Mouse (Mus musculus): ENCODE measurements around the gene Ddb1. TPM values are rescaled to one million over a fixed set of nuclear protein-coding genes. Genes with fewer than 3 reads are reported as not detected.
A peak's percentile ranks its signal among the peaks of the same experiment; 100 is the strongest.
"Not testable (repeated sequence)": the region's sequence is repeated elsewhere in the genome, so short reads cannot be mapped to it uniquely, and the experiment has no call there.

Ddb1 gene
- total RNA-seq (2017), result 228 to 236 TPM (median 231 TPM) in 3 replicates

GRCm38 (mm10) chr19:10605293-10605900, at the start of gene Ddb1, which contains the start of gene Tkfc:
Gene Ddb1, plus strand, starts transcription at chr19:10605327.
Gene Tkfc, minus strand, starts transcription at chr19:10605654.
- peak; percentile 91 for ATAC-seq (replicated peaks; ENCODE audit: insufficient number of reproducible peaks, low FRiP score, low TSS enrichment, poor library complexity, severe bottlenecking)

- peak; percentile 96 for ATAC-seq (replicated peaks; ENCODE audit: insufficient number of reproducible peaks, low FRiP score, low TSS enrichment, poor library complexity, severe bottlenecking)
These were observed 49.3 kb upstream of the Ddb1 start, which contains the start of gene Tmem216 for GRCm38 (mm10) chr19:10555624-10556510. Gene Tmem216, minus strand, starts transcription at chr19:10556238.

GRCm38 (mm10) chr19:10557001-10557400, 48.1 kb upstream of the Ddb1 start:
- no peak for ATAC-seq (replicated peaks; ENCODE audit: insufficient number of reproducible peaks, low FRiP score, low TSS enrichment, poor library complexity, severe bottlenecking)

GRCm38 (mm10) chr19:10557430-10557829, 47.7 kb upstream of the Ddb1 start:
- ATAC-seq (replicated peaks; ENCODE audit: insufficient number of reproducible peaks, low FRiP score, low TSS enrichment, poor library complexity, severe bottlenecking), result no peak

GRCm38 (mm10) chr19:10557837-10558375, 47.2 kb upstream of the Ddb1 start:
- ATAC-seq (replicated peaks; ENCODE audit: insufficient number of reproducible peaks, low FRiP score, low TSS enrichment, poor library complexity, severe bottlenecking), result not testable (repeated sequence)

DNA sequence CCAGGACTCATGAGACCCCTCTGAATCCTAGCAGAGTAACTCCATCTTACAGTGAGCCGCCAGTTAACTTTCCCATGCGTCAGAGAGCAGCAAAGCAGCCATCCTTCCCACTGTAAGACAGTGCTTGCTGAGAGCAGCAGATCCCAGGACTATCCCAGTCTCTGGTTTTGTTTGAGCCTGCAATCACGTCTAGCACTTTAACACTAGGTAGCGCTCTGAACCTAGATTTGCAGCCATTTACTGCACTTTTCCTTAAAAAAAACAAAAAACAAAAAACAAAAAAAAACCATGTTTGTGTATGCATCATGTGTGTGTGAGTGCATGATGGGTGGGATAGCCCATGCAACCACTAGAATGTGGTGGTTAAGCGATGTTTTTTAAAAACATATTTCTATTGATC, 45.0 kb upstream of the Ddb1 start:
- no peak for ATAC-seq (replicated peaks; ENCODE audit: insufficient number of reproducible peaks, low FRiP score, low TSS enrichment, poor library complexity, severe bottlenecking)

DNA sequence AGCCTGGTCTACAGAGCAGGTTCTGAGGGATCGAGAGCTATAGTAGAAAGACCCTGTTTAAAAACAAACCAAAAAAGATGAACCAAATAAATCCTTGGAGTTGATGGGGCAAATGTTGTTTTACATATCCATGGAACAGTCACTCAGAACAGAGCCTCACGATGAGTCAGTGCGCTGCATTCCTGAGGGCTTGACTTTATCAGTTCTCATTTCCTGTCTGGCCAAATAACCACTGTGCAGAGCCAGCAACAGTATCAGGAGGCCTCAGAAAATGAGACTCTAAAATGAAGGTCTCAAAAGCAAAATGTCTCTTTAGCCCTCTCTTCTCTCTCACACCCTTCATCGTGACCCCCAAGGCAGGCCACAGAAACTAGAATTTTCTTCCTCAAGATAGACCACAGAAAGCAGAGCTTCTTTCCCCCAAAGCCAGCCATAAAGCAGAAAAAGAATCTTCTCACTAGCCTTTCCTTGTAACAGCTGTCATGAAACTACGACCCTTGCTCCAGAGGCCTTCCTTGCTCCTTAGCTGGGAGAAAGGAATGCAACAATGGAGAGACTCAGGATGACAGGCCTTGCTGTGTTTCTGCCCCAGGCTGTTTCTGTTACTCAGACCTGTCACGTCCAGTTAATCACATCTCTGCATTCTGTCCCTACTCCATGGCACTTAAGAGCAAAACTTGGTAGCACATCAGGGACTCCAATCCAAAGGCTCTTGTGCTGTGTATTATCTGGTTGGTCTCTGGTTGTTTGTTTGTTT, 43.4 kb upstream of the Ddb1 start:
- no peak for ATAC-seq (replicated peaks; ENCODE audit: insufficient number of reproducible peaks, low FRiP score, low TSS enrichment, poor library complexity, severe bottlenecking)

GRCm38 (mm10) chr19:10562351-10562750, 42.8 kb upstream of the Ddb1 start:
- ATAC-seq (replicated peaks; ENCODE audit: insufficient number of reproducible peaks, low FRiP score, low TSS enrichment, poor library complexity, severe bottlenecking), result no peak

GRCm38 (mm10) chr19:10564278-10564677, 40.8 kb upstream of the Ddb1 start:
- ATAC-seq (replicated peaks; ENCODE audit: insufficient number of reproducible peaks, low FRiP score, low TSS enrichment, poor library complexity, severe bottlenecking), result no peak

- ATAC-seq (replicated peaks; ENCODE audit: insufficient number of reproducible peaks, low FRiP score, low TSS enrichment, poor library complexity, severe bottlenecking), result no peak
These were observed 39.9 kb upstream of the Ddb1 start for GRCm38 (mm10) chr19:10565217-10565616.

DNA sequence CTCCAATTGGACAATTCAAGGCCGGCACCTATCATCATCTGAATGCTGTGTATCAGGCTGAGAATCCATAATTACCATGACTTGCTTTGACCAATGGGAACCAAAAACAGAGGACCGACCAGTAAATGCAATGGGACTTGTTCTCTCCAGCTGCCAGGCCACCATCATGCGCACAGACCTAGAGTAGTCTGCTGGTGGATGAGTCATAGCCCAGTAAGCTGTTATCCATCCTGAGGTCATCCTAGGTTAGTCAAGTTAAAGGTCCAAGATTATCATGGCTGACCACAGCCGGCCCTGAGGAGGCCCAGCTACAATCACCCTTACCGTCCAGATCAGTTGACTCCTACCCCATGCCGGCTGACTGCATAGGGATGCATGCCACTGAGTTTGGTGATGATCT, 35.5 kb upstream of the Ddb1 start:
- ATAC-seq (replicated peaks; ENCODE audit: insufficient number of reproducible peaks, low FRiP score, low TSS enrichment, poor library complexity, severe bottlenecking), result no peak

GRCm38 (mm10) chr19:10576690-10577561, 28.2 kb upstream of the Ddb1 start, which contains the start of the genes Cyb561a3 and Tmem138:
Gene Cyb561a3, plus strand, starts transcription at chr19:10577172.
Gene Tmem138, minus strand, starts transcription at chr19:10577362.
- ATAC-seq (replicated peaks; ENCODE audit: insufficient number of reproducible peaks, low FRiP score, low TSS enrichment, poor library complexity, severe bottlenecking), result peak; percentile 86

DNA sequence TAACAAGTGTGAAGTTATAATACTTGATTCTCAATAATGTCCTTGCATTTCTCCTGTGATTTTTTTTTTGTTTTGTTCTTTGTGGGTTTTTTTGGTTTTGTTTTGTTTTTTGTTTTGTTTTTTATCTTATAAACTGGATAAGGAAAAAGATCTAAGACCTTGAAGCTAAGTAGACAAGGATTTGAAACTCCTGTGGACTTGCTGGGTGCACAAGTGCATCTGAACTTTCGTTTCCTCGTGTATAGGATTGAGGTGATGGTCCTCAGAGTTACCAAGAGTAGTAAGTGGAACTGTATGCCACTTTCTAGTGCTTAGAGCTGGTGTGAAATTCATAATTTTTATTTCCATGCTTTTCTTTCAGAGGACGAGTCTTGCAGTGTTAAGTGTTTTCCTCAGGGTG, 25.0 kb upstream of the Ddb1 start:
- ATAC-seq (replicated peaks; ENCODE audit: insufficient number of reproducible peaks, low FRiP score, low TSS enrichment, poor library complexity, severe bottlenecking), result no peak

DNA sequence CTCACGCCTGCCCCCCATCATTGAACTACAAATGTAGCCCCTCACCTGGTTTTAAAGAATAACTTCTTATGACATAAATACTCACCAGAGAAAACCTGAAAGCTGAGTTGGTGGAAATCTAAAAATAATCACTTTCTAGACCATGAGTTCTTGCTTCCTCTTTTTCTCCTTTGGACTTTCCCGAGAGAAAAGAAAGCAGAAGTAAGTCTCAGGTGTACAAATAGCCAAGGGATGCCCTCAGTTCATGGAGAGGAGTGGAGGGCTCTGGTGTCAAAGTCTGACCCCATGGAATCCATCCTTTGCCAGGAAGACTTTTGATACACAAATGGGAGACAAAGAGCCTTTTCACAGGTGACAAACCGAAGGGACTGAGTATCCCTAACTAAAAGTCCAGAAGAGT, 24.4 kb upstream of the Ddb1 start:
- no peak for ATAC-seq (replicated peaks; ENCODE audit: insufficient number of reproducible peaks, low FRiP score, low TSS enrichment, poor library complexity, severe bottlenecking)

DNA sequence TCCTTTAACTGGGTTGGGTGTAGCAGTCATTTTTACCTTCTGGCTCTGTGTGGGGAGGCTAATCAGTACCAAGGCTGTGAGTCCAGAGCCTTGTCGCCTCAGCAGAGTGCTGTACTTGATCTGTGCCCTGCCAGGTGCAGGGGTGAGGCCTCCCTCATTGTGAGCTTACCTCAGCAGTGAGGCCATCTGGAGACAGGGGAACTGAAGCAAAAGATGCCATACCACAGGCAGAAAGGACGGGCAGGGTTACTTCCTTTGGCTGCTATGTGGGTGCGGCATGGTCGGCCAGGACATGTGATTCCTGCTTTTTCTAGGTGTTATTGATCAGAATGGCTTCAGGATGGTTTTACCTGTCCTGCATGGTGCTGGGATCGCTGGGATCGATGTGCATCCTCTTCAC, 23.1 kb upstream of the Ddb1 start:
- no peak for ATAC-seq (replicated peaks; ENCODE audit: insufficient number of reproducible peaks, low FRiP score, low TSS enrichment, poor library complexity, severe bottlenecking)

DNA sequence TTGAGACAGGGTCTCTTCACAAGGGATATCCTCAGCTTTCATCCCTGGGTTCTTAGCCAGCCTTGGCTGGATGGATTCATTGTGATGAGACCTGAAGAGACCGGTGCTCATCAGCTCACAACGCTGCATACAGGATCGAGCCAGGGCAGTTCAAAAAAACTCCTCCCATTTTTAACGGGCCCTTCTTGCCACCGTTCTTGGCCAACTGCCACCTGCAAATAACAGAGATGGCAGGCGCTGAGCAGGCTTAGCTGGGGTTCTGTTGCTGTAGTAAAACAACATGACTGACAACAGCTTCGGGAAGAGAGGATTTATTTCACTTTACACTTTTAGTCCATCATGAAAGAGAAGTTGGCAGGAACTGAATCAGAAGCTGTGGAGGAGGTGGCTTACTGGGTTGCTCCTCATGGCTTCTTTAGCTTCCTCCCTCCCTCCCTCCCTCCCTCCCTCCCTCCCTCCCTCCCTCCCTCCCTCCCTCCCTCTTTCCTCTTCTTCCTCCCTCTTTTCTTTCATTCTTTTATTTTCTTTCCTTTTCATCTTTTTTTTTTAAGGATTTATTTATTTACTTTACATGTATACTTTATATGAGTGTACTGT, 21.5 kb upstream of the Ddb1 start:
- ATAC-seq (replicated peaks; ENCODE audit: insufficient number of reproducible peaks, low FRiP score, low TSS enrichment, poor library complexity, severe bottlenecking), result no peak

DNA sequence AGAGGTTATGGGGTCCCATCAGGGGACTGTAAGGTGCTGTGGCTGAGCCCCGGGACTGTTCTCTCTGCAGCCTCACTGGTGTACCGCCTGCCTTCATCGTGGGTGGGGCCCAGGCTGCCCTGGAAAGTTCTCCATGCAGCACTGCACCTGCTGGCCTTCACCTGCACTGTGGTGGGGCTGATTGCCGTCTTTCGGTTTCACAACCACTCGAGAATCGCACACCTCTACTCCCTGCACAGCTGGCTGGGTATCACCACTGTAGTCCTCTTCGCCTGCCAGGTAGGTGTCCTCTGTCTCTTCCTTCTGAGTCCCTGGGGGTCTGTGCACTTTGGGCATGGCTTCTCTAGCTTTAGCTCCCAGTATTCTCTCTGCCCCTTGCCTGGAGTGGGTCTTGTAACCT, 20.0 kb upstream of the Ddb1 start:
- ATAC-seq (replicated peaks; ENCODE audit: insufficient number of reproducible peaks, low FRiP score, low TSS enrichment, poor library complexity, severe bottlenecking), result no peak

DNA sequence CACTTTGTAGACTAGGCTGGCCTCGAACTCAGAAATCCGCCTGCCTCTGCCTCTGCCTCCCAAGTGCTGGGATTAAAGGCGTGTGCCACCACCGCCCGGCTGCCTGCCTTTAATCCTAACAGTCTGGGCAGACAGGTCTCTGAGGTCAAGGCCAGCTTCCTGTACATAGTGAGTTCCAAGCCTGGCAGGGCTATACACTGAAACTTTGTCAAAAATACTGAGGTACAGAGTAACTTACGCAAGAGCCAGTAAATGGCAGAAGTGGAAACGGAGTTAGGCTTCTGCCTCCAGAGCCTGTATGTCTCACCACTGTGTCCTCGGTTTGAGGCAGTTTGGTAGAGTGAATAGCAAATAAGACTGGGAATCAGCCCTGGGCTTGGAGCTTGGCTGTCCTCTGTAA, 17.9 kb upstream of the Ddb1 start:
- 0 out of 2 replicates have a peak, but pooled peaks have one; percentile 23 for ATAC-seq (replicated peaks; ENCODE audit: insufficient number of reproducible peaks, low FRiP score, low TSS enrichment, poor library complexity, severe bottlenecking)
